Mouse (Mus musculus) heart, embryonic 10.5 days (tissue): ENCODE measurements around the gene Lgals12. TPM values are rescaled to one million over a fixed set of nuclear protein-coding genes. Genes with fewer than 3 reads are reported as not detected.

Experiments
- DNase-seq: peaks from one replicate; pipeline ENCODE4 v3.0.0-alpha.2; 2017; ENCODE audit warnings: low spot score
- H3K27ac ChIP-seq: fragments of 300-500 bp; sonication (generic); 2 replicates; pipeline ENCODE4 v1.5.1; 2016; ENCODE audit warnings: mild to moderate bottlenecking
- H3K27me3 ChIP-seq: fragments of 300-500 bp; sonication (generic); 2 replicates; pipeline ENCODE4 v1.6.1; 2016; ENCODE audit warnings: mild to moderate bottlenecking; ENCODE audit not compliant: poor library complexity, insufficient read depth, severe bottlenecking
- H3K36me3 ChIP-seq: fragments of 300-500 bp; sonication (generic); 2 replicates; pipeline ENCODE4 v1.6.1; 2016; ENCODE audit warnings: mild to moderate bottlenecking, moderate library complexity
- H3K4me1 ChIP-seq: fragments of 300-500 bp; sonication (generic); 2 replicates; pipeline ENCODE4 v1.6.1; 2016; ENCODE audit warnings: mild to moderate bottlenecking
- H3K4me3 ChIP-seq: fragments of 300-500 bp; sonication (generic); 2 replicates; pipeline ENCODE4 v1.5.1; 2016; ENCODE audit warnings: mild to moderate bottlenecking, moderate library complexity
- H3K9me3 ChIP-seq: fragments of 300-500 bp; sonication (generic); 2 replicates; pipeline ENCODE4 v1.6.1; 2016; ENCODE audit warnings: mild to moderate bottlenecking, moderate library complexity
- WGBS: fragments of 180-500 bp; shearing (Covaris S2); methylation state at CpG from one replicate; pipeline ENCODE4 v1.1.7; 2016; 5-methylcytosine and 5-hydroxymethylcytosine counted together
- polyA plus RNA-seq: library from polyadenylated mRNA; unstranded; fragments of >200 nt; fragmentation: Nextera tagmentation; extraction: Ambion mirVana; gene quantifications from 2 replicates; pipeline ENCODE4 v1.2.1, GENCODE M21; 2016

Gene Lgals12
- polyA plus RNA-seq, 1 experiment from 2014 or later: 0.06 TPM

DNA sequence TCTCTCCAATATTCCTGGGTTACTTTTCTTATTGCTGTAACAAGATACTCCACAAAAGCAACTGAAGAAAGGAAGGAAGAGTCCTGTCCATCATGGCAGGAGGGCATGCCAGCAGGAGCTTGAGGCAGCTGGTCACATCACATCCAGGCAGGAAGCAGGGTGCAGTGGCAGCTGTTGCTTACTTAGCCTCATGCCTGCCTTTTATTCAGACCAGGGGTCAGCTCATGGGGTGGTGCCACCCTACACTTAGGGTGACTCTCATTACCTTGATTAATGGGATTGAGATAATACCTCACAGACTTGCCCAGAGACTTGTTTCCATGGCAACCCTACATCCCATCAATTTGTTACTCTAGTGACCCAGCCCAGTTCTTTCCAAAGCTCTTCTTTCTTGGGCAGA, 2.0 kb downstream of the Lgals12 start:
- H3K4me1 ChIP-seq: peaks cover 24% of the 10 kb centered on the region
- DNase-seq: no peak
- no peak overlapping the region for H3K4me3 ChIP-seq
- no peaks in the 10 kb centered on the region for H3K9me3 ChIP-seq
- H3K27me3 ChIP-seq: peaks cover 23% of the 10 kb centered on the region
- no peak overlapping the region for H3K27ac ChIP-seq
- H3K36me3 ChIP-seq: no peaks in the 10 kb centered on the region

- 85% methylated on average over 10 of the region's 10 CpGs for WGBS
- Histone ChIP-seq H3K4me3 (no peak overlapping the region), H3K27ac (no peak overlapping the region), H3K36me3 (no peaks in the 10 kb centered on the region), H3K9me3 (no peaks in the 10 kb centered on the region), H3K4me1 (peaks cover 24% of the 10 kb centered on the region), H3K27me3 (peaks cover 18% of the 10 kb centered on the region)
- peak; percentile 68 for DNase-seq
Measured at GRCm38 (mm10) chr19:7604107-7604506, 2.9 kb downstream of the Lgals12 start.

- no peak overlapping the region for H3K4me3 ChIP-seq
- H3K9me3 ChIP-seq: no peaks in the 10 kb centered on the region
- no peak overlapping the region for H3K27ac ChIP-seq
- H3K36me3 ChIP-seq: no peaks in the 10 kb centered on the region
- peaks cover 8% of the 10 kb centered on the region; the same call in 1 of the 2 replicates for H3K27me3 ChIP-seq
- peaks cover 11% of the 10 kb centered on the region for H3K4me1 ChIP-seq
- 79% methylated on average over 4 of the region's 4 CpGs for WGBS
- DNase-seq: no peak
Measured at GRCm38 (mm10) chr19:7601551-7601950, 5.4 kb downstream of the Lgals12 start.

DNA sequence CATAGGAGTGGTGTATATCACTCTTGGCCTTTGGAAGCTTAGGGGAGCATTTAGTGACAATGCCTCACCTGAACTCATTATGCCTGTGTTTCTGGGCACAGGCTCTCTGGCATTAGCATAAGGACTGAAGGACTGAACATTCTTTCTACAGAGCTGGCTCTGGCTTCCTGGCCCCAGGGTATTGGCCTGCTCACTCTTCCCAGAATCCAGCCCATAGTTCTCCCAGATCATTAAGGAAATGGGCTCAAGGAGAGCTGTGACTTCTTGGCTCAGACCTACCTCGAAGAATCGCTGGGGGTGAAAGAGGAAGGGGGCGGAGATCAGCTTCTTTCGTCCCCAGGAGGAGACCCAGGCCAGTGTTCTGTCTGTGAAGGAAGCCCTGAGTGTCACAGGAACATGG, 8.5 kb downstream of the Lgals12 start:
- 59% methylated on average over 4 of the region's 4 CpGs for WGBS
- 0 out of 2 replicates have a peak, but pooled peaks cover 2% of the 10 kb centered on the region for H3K4me1 ChIP-seq
- no peak for DNase-seq
- H3K27me3 ChIP-seq: peaks cover 3% of the 10 kb centered on the region; the same call in 1 of the 2 replicates
- H3K4me3 ChIP-seq: no peak overlapping the region
- no peak overlapping the region for H3K27ac ChIP-seq
- H3K36me3 ChIP-seq: no peaks in the 10 kb centered on the region
- H3K9me3 ChIP-seq: no peaks in the 10 kb centered on the region

DNA sequence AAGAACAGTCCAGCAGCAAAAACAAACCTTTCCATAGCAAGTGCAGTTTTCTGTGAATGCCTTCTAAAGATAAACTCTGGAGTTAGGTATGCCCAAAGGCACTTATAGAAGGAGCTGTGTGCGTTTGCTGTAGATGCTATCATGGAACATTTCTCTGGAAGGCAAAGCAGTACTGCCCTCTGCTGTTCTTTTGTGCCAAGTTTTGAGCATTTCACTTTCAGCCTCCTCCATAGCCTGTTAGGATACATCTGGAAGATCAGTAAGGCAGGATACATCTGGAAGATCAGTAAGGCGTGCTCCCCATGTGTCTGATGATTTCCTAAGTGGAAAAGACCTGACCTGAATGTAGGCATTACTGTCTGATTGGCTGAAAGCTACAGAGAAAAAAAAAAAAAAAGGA, 11.5 kb downstream of the Lgals12 start:
- Histone ChIP-seq H3K4me3 (no peak overlapping the region), H3K27me3 (peaks cover 3% of the 10 kb centered on the region; the same call in 1 of the 2 replicates), H3K27ac (no peak overlapping the region), H3K4me1 (0 out of 2 replicates have a peak, but pooled peaks cover 4% of the 10 kb centered on the region), H3K36me3 (no peaks in the 10 kb centered on the region), H3K9me3 (no peaks in the 10 kb centered on the region)
- 13% methylated on average over 2 of the region's 2 CpGs for WGBS
- DNase-seq: no peak

DNA sequence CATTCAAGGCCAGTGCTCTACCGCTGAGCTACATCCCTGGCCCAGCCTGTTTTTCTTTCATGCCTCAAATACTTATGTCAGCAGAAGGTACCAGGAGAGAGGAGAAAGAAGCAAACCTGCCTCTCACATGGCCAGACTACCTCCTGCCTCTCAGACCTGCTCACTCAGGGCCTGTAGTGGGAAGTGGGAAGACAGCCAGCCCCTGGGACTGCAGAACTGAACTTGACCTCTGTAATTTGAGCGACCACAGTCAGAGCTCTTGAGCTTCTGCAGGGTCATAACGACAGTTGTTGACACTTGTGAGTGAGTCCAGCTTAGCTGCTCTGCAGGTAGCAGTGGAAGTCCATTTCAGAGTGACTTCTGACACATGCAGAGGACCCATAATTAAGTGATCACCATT, 15.0 kb downstream of the Lgals12 start:
- 42% methylated on average over 3 of the region's 3 CpGs for WGBS
- DNase-seq: peak; percentile 85
- Histone ChIP-seq H3K4me3 (no peak overlapping the region), H3K27me3 (peaks cover 3% of the 10 kb centered on the region; the same call in 1 of the 2 replicates), H3K36me3 (peaks cover 8% of the 10 kb centered on the region; the same call in 1 of the 2 replicates), H3K9me3 (no peaks in the 10 kb centered on the region), H3K4me1 (0 out of 2 replicates have a peak, but pooled peaks cover 4% of the 10 kb centered on the region), H3K27ac (no peak overlapping the region)

DNA sequence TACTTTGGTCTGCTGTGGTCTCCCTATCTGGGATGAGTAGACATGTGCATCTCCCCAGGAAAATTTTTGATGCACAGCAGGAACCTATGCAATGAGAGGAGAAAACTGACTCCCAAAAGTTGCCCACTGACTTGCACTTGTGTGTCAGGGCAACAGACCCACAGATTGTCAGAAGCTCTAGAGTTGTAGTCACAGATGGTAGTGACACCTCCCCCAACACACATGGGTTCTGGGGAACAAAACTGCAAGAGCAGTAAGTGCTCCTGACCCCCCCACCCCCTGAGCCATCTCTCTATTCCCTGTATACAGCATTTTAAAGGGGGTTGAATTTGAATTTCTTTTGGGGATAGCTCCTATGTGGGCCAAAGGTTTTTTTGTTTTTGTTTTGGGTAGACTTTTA, 16.2 kb downstream of the Lgals12 start:
- Histone ChIP-seq H3K27ac (no peak overlapping the region), H3K9me3 (no peaks in the 10 kb centered on the region), H3K27me3 (peaks cover 3% of the 10 kb centered on the region; the same call in 1 of the 2 replicates), H3K4me3 (no peak overlapping the region), H3K36me3 (peaks cover 15% of the 10 kb centered on the region; the same call in 1 of the 2 replicates), H3K4me1 (0 out of 2 replicates have a peak, but pooled peaks cover 4% of the 10 kb centered on the region)
- DNase-seq: no peak

DNA sequence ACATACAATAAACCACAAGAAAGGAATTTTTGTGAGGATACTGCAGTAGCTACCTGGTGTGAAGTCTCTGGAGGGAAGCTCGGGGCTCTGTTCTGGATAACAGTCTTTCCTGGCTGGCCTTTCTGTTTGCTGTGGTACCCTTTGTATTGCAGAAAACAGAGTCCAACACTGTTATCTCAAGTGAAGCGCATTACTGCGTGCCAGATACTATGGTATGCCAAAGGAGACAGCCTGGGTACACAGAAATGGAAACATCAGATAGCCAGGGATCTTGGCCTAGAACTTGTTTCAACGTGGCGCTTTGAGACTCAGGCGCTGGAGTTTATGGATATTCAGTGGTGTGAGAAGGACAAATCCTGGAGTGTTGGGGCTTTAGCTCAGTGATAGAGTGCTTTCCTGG, 21.2 kb downstream of the Lgals12 start:
- no peak for DNase-seq
- peaks cover 16% of the 10 kb centered on the region; the same call in 1 of the 2 replicates for H3K36me3 ChIP-seq
- H3K9me3 ChIP-seq: no peaks in the 10 kb centered on the region
- no peak overlapping the region for H3K4me3 ChIP-seq
- WGBS: 82% methylated on average over 6 of the region's 6 CpGs
- peaks cover 14% of the 10 kb centered on the region; the same call in 1 of the 2 replicates for H3K4me1 ChIP-seq
- H3K27me3 ChIP-seq: no peaks in the 10 kb centered on the region
- H3K27ac ChIP-seq: no peak overlapping the region

DNA sequence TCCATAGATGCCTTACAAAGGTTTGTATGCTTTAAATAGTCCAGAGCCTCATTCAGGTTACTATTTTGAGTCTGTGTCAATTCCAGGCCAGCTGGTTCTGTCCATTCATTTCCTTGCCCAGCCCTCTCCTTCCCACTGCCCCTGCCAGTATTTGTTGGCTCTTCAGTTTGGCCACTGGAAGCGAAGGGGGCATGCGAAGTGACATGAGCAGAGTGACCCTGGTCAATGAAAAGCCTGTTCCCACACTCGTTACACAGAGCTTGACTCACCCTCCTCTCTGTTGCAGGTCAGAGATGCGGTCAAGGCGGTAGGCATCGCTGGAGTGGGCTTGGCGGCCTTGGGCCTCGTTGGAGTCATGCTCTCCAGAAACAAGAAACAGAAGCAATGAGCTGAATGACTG, 21.7 kb downstream of the Lgals12 start:
- 83% methylated on average over 8 of the region's 8 CpGs for WGBS
- H3K4me3 ChIP-seq: no peak overlapping the region
- no peak overlapping the region for H3K27ac ChIP-seq
- peaks cover 16% of the 10 kb centered on the region; the same call in 1 of the 2 replicates for H3K36me3 ChIP-seq
- peaks cover 17% of the 10 kb centered on the region; the same call in 1 of the 2 replicates for H3K4me1 ChIP-seq
- no peaks in the 10 kb centered on the region for H3K27me3 ChIP-seq
- DNase-seq: no peak
- H3K9me3 ChIP-seq: no peaks in the 10 kb centered on the region

DNA sequence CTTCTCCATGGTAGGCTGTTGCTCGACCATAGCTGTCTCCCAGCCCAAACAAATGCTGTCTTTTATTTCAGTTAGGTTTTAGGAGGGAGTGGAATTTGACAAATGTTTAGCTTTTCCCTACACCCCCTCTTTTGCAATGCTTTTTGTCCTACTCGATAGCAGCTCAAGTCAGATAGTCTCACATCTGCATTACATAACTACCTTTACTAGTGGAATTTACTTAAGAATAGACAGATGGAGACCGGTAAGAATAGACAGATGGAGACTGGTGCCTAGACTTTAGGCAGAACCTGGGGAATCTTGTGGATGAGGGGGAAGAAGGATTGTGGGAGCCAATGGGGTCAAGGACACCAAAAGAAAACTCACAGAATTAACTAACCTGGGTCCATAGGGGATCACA, 23.4 kb downstream of the Lgals12 start:
- Histone ChIP-seq H3K27me3 (no peaks in the 10 kb centered on the region), H3K9me3 (no peaks in the 10 kb centered on the region), H3K36me3 (peaks cover 25% of the 10 kb centered on the region), H3K4me1 (peaks cover 18% of the 10 kb centered on the region; the same call in 1 of the 2 replicates), H3K27ac (peak overlapping the region; percentile 29; the same call in 1 of the 2 replicates), H3K4me3 (no peak overlapping the region)
- 81% methylated on average over 3 of the region's 3 CpGs for WGBS
- no peak for DNase-seq

GRCm38 (mm10) chr19:7583101-7583500, 23.9 kb downstream of the Lgals12 start:
- H3K27ac ChIP-seq: peak overlapping the region; percentile 29; the same call in 1 of the 2 replicates
- H3K4me3 ChIP-seq: no peak overlapping the region
- WGBS: 35% methylated on average over 7 of the region's 7 CpGs
- DNase-seq: no peak
- H3K27me3 ChIP-seq: no peaks in the 10 kb centered on the region
- no peaks in the 10 kb centered on the region for H3K9me3 ChIP-seq
- peaks cover 21% of the 10 kb centered on the region for H3K36me3 ChIP-seq
- H3K4me1 ChIP-seq: peaks cover 18% of the 10 kb centered on the region; the same call in 1 of the 2 replicates

- H3K4me3 ChIP-seq: no peak overlapping the region
- no peaks in the 10 kb centered on the region for H3K9me3 ChIP-seq
- 50% methylated on average over 5 of the region's 5 CpGs for WGBS
- no peak overlapping the region for H3K27ac ChIP-seq
- H3K36me3 ChIP-seq: peaks cover 15% of the 10 kb centered on the region
- DNase-seq: no peak
- peaks cover 18% of the 10 kb centered on the region; the same call in 1 of the 2 replicates for H3K4me1 ChIP-seq
- no peaks in the 10 kb centered on the region for H3K27me3 ChIP-seq
Measured at GRCm38 (mm10) chr19:7581042-7581441, 26.0 kb downstream of the Lgals12 start.

DNA sequence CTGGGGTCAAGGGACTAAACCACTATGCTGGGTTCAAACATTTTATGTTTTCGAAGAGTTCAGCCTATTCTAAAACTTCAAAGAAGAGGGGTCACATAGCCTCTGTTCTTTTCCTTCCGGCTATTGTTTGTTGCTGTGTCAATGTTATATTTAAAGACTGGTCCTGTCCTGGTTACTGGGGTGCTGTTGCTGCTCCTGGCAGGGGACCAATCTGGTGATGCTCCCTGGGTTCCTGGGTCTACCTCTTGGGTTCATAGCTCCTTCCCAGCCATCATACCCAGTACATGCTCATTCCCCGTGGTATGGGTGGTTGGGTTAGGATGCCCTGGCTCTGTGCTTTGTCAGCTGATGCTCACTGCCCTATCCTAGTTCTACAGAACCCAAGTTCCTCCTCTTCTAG, 29.3 kb downstream of the Lgals12 start:
- no peak overlapping the region for H3K27ac ChIP-seq
- no peaks in the 10 kb centered on the region for H3K9me3 ChIP-seq
- H3K27me3 ChIP-seq: no peaks in the 10 kb centered on the region
- no peak for DNase-seq
- peaks cover 26% of the 10 kb centered on the region for H3K36me3 ChIP-seq
- WGBS: 83% methylated on average over 3 of the region's 3 CpGs
- no peak overlapping the region for H3K4me3 ChIP-seq
- H3K4me1 ChIP-seq: peaks cover 8% of the 10 kb centered on the region; the same call in 1 of the 2 replicates

DNA sequence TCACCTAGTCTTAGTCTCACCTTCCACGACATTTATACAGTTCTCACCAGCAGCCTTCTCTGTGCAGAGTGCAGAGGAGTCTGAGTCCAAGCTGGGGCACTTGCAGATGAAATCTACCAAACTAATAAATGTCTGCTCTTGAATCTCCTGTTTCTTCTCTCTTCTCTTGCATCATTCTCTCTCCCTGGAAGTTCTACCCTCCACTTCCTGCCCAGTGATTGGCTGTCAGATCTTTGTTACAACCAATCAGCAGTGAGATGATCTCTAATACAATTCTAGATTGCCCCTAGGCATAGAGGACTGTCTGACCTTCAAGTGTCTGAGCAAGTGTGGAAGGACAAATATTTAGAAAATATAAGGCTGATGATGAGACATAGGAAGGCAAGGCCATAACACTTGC, 30.8 kb downstream of the Lgals12 start:
- H3K27me3 ChIP-seq: no peaks in the 10 kb centered on the region
- no peaks in the 10 kb centered on the region for H3K9me3 ChIP-seq
- DNase-seq: no peak
- no peak overlapping the region for H3K27ac ChIP-seq
- no peak overlapping the region for H3K4me3 ChIP-seq
- H3K36me3 ChIP-seq: peaks cover 26% of the 10 kb centered on the region
- WGBS: 82% methylated on average over 1 of the region's 1 CpGs
- H3K4me1 ChIP-seq: peaks cover 7% of the 10 kb centered on the region; the same call in 1 of the 2 replicates
